Mouse (Mus musculus): Measurements from ENCODE around the gene Enkur. TPM values are rescaled to one million over a fixed set of nuclear protein-coding genes. Genes with fewer than 3 reads are reported as not detected.

The Enkur gene
- total and polyA plus RNA-seq, 2 experiments from 2014 or later: 3.8 TPM; not detected in 1

GRCm38 (mm10) chr2:21222453-21223384, 17.6 kb upstream of the Enkur start:
- H3K36me3 ChIP-seq (replicated peaks; ENCODE audit: control insufficient read depth, insufficient read depth, low read length): no peaks in the 10 kb centered on the region
- no peaks in the 10 kb centered on the region for H3K9me3 ChIP-seq (replicated peaks; ENCODE audit: control insufficient read depth, low read length)
- no peaks in the 10 kb centered on the region for H3K4me1 ChIP-seq (ENCODE audit: control insufficient read depth, insufficient read depth)
- TF ChIP-seq CTCF (IDR thresholded peaks at IDR 0.05; ENCODE audit: low read depth): no peak
- TF ChIP-seq EP300 (IDR thresholded peaks at IDR 0.05; ENCODE audit: low read depth): no peak
- no peak overlapping the region for H3K4me3 ChIP-seq (ENCODE audit: low read depth, low read length)
- H3K9ac ChIP-seq (replicated peaks; ENCODE audit: low read depth, low read length): no peak overlapping the region
- 79% methylated on average over 9 of the region's 9 CpGs for WGBS
- H3K4me2 ChIP-seq (ENCODE audit: low read depth, low read length): no peak overlapping the region
- H3K27me3 ChIP-seq (ENCODE audit: control insufficient read depth, insufficient read depth, low read length): no peaks in the 10 kb centered on the region
- ATAC-seq (ENCODE audit: insufficient read depth, low read depth) (no peak), DNase-seq (ENCODE audit: low spot score) (no peak)
- H3K27ac ChIP-seq (ENCODE audit: low read depth): no peak overlapping the region

- 89% methylated on average over 2 of the region's 2 CpGs for WGBS
- Histone ChIP-seq H3K27me3 (ENCODE audit: control insufficient read depth, insufficient read depth, low read length) (no peaks in the 10 kb centered on the region), H3K27ac (ENCODE audit: low read depth) (no peak overlapping the region), H3K9me3 (replicated peaks; ENCODE audit: control insufficient read depth, low read length) (no peaks in the 10 kb centered on the region), H3K4me2 (ENCODE audit: low read depth, low read length) (no peak overlapping the region), H3K4me1 (ENCODE audit: control insufficient read depth, insufficient read depth) (no peaks in the 10 kb centered on the region), H3K9ac (replicated peaks; ENCODE audit: low read depth, low read length) (no peak overlapping the region), H3K36me3 (replicated peaks; ENCODE audit: control insufficient read depth, insufficient read depth, low read length) (no peaks in the 10 kb centered on the region), H3K4me3 (ENCODE audit: low read depth, low read length) (no peak overlapping the region)
- DNase-seq (ENCODE audit: low spot score): no peak
- TF ChIP-seq EP300 (IDR thresholded peaks at IDR 0.05; ENCODE audit: low read depth) (no peak), CTCF (IDR thresholded peaks at IDR 0.05; ENCODE audit: low read depth) (no peak)
- no peak for ATAC-seq (ENCODE audit: insufficient read depth, low read depth)
These were observed 10.1 kb upstream of the Enkur start for GRCm38 (mm10) chr2:21215284-21215683.

GRCm38 (mm10) chr2:21214322-21214721, 9.2 kb upstream of the Enkur start:
- ATAC-seq (ENCODE audit: insufficient read depth, low read depth) (no peak), DNase-seq (ENCODE audit: low spot score) (no peak)
- TF ChIP-seq EP300 (IDR thresholded peaks at IDR 0.05; ENCODE audit: low read depth): no peak
- TF ChIP-seq CTCF (IDR thresholded peaks at IDR 0.05; ENCODE audit: low read depth): peak; percentile 60
- no peak overlapping the region for H3K27ac ChIP-seq (ENCODE audit: low read depth)
- no peaks in the 10 kb centered on the region for H3K4me1 ChIP-seq (ENCODE audit: control insufficient read depth, insufficient read depth)
- no peak overlapping the region for H3K9ac ChIP-seq (replicated peaks; ENCODE audit: low read depth, low read length)
- H3K36me3 ChIP-seq (replicated peaks; ENCODE audit: control insufficient read depth, insufficient read depth, low read length): no peaks in the 10 kb centered on the region
- H3K4me3 ChIP-seq (ENCODE audit: low read depth, low read length): no peak overlapping the region
- H3K9me3 ChIP-seq (replicated peaks; ENCODE audit: control insufficient read depth, low read length): no peaks in the 10 kb centered on the region
- H3K27me3 ChIP-seq (ENCODE audit: control insufficient read depth, insufficient read depth, low read length): no peaks in the 10 kb centered on the region
- no peak overlapping the region for H3K4me2 ChIP-seq (ENCODE audit: low read depth, low read length)

GRCm38 (mm10) chr2:21211361-21211760, 6.2 kb upstream of the Enkur start:
- TF ChIP-seq CTCF (IDR thresholded peaks at IDR 0.05; ENCODE audit: low read depth): no peak
- DNase-seq (ENCODE audit: low spot score) (no peak), ATAC-seq (ENCODE audit: insufficient read depth, low read depth) (no peak)
- no peak overlapping the region for H3K9ac ChIP-seq (replicated peaks; ENCODE audit: low read depth, low read length)
- no peak overlapping the region for H3K4me2 ChIP-seq (ENCODE audit: low read depth, low read length)
- no peaks in the 10 kb centered on the region for H3K4me1 ChIP-seq (ENCODE audit: control insufficient read depth, insufficient read depth)
- no peak overlapping the region for H3K4me3 ChIP-seq (ENCODE audit: low read depth, low read length)
- H3K27me3 ChIP-seq (ENCODE audit: control insufficient read depth, insufficient read depth, low read length): no peaks in the 10 kb centered on the region
- no peaks in the 10 kb centered on the region for H3K36me3 ChIP-seq (replicated peaks; ENCODE audit: control insufficient read depth, insufficient read depth, low read length)
- H3K27ac ChIP-seq (ENCODE audit: low read depth): no peak overlapping the region
- H3K9me3 ChIP-seq (replicated peaks; ENCODE audit: control insufficient read depth, low read length): no peaks in the 10 kb centered on the region
- WGBS: 59% methylated on average over 6 of the region's 6 CpGs

GRCm38 (mm10) chr2:21206278-21206677, 1.1 kb upstream of the Enkur start:
- no peak overlapping the region for H3K27ac ChIP-seq (ENCODE audit: low read depth)
- WGBS: 45% methylated on average over 6 of the region's 6 CpGs

More at GRCm38 (mm10) chr2:21206278-21206677, 1.1 kb upstream of the Enkur start:
- no peak for ATAC-seq (ENCODE audit: insufficient read depth, low read depth)
- Histone ChIP-seq H3K9me3 (replicated peaks; ENCODE audit: control insufficient read depth, low read length) (no peaks in the 10 kb centered on the region), H3K36me3 (replicated peaks; ENCODE audit: control insufficient read depth, insufficient read depth, low read length) (no peaks in the 10 kb centered on the region), H3K4me2 (ENCODE audit: low read depth, low read length) (peak overlapping the region; percentile 84), H3K4me1 (ENCODE audit: control insufficient read depth, insufficient read depth) (peaks cover 23% of the 10 kb centered on the region), H3K4me3 (ENCODE audit: low read depth, low read length) (peak overlapping the region; percentile 76), H3K9ac (replicated peaks; ENCODE audit: low read depth, low read length) (peak overlapping the region; percentile 62), H3K27me3 (ENCODE audit: control insufficient read depth, insufficient read depth, low read length) (no peaks in the 10 kb centered on the region)
- TF ChIP-seq EP300 (IDR thresholded peaks at IDR 0.05; ENCODE audit: low read depth) (no peak), CTCF (IDR thresholded peaks at IDR 0.05; ENCODE audit: low read depth) (no peak)
- DNase-seq (ENCODE audit: low spot score): no peak
